Mouse (Mus musculus): ENCODE measurements at regions not wholly inside any gene's neighbourhood (a gene's known extent, or its start where the extent isn't known, plus 50 kb on each side); places are given as distances from the start of the nearest gene placed in this dataset.

- WGBS, result 63% methylated on average over 5 of the region's 5 CpGs
Observed at GRCm38 (mm10) chr9:43440959-43441510, 130.4 kb downstream of the Trim29 start.

GRCm38 (mm10) chr9:43445491-43445890 is 134.8 kb downstream of the Trim29 start:
- WGBS, result 73% methylated on average over 1 of the region's 1 CpGs
- Histone ChIP-seq H3K27me3 (no peaks in the 10 kb centered on the region), H3K4me1 (no peaks in the 10 kb centered on the region), H3K36me3 (no peaks in the 10 kb centered on the region), H3K4me3 (no peak overlapping the region), H3K9me3 (no peaks in the 10 kb centered on the region), H3K27ac (no peak overlapping the region), H3K9ac (no peak overlapping the region), H3K4me2 (no peak overlapping the region)
- no peak for ATAC-seq (ENCODE audit: borderline replicate concordance, extremely low read depth, low FRiP score, low TSS enrichment)

More at GRCm38 (mm10) chr9:43440959-43441510, 130.4 kb downstream of the Trim29 start:
- Histone ChIP-seq H3K4me2 (no peak overlapping the region), H3K9me3 (no peaks in the 10 kb centered on the region), H3K9ac (no peak overlapping the region), H3K4me1 (no peaks in the 10 kb centered on the region), H3K27me3 (no peaks in the 10 kb centered on the region), H3K4me3 (no peak overlapping the region), H3K27ac (no peak overlapping the region), H3K36me3 (no peaks in the 10 kb centered on the region)
- no peak for ATAC-seq (ENCODE audit: borderline replicate concordance, extremely low read depth, low FRiP score, low TSS enrichment)

- WGBS, result 45% methylated on average over 7 of the region's 7 CpGs
- Histone ChIP-seq H3K4me2 (no peak overlapping the region), H3K9me3 (no peaks in the 10 kb centered on the region), H3K4me1 (no peaks in the 10 kb centered on the region), H3K4me3 (no peak overlapping the region), H3K9ac (no peak overlapping the region), H3K36me3 (no peaks in the 10 kb centered on the region), H3K27me3 (peaks cover 3% of the 10 kb centered on the region; the same call in 1 of the 2 replicates), H3K27ac (no peak overlapping the region)
- ATAC-seq (ENCODE audit: borderline replicate concordance, extremely low read depth, low FRiP score, low TSS enrichment), result no peak
Observed at GRCm38 (mm10) chr9:43447372-43447771, 136.7 kb downstream of the Trim29 start.

- no peak overlapping the region for H3K4me2 ChIP-seq
- H3K4me3 ChIP-seq, result no peak overlapping the region
- H3K27ac ChIP-seq, result no peak overlapping the region
- no peaks in the 10 kb centered on the region for H3K9me3 ChIP-seq
- ATAC-seq (ENCODE audit: borderline replicate concordance, extremely low read depth, low FRiP score, low TSS enrichment), result no peak
- H3K36me3 ChIP-seq, result no peaks in the 10 kb centered on the region
- 81% methylated on average over 5 of the region's 5 CpGs for WGBS
- H3K27me3 ChIP-seq, result peaks cover 17% of the 10 kb centered on the region
- H3K9ac ChIP-seq, result no peak overlapping the region
- no peaks in the 10 kb centered on the region for H3K4me1 ChIP-seq
Observed at GRCm38 (mm10) chr9:43448981-43449380, 138.3 kb downstream of the Trim29 start.

GRCm38 (mm10) chr9:43453953-43454582 is 143.4 kb downstream of the Trim29 start:
- H3K4me3 ChIP-seq, result no peak overlapping the region
- no peaks in the 10 kb centered on the region for H3K4me1 ChIP-seq
- H3K4me2 ChIP-seq, result no peak overlapping the region
- no peaks in the 10 kb centered on the region for H3K36me3 ChIP-seq
- no peak overlapping the region for H3K27ac ChIP-seq
- no peak for ATAC-seq (ENCODE audit: borderline replicate concordance, extremely low read depth, low FRiP score, low TSS enrichment)
- H3K27me3 ChIP-seq, result peaks cover 35% of the 10 kb centered on the region
- H3K9me3 ChIP-seq, result no peaks in the 10 kb centered on the region
- WGBS, result 2% methylated on average over 14 of the region's 14 CpGs
- no peak overlapping the region for H3K9ac ChIP-seq

- 87% methylated on average over 2 of the region's 2 CpGs for WGBS
- H3K9me3 ChIP-seq, result no peaks in the 10 kb centered on the region
- no peaks in the 10 kb centered on the region for H3K36me3 ChIP-seq
- no peak overlapping the region for H3K9ac ChIP-seq
- no peak overlapping the region for H3K4me3 ChIP-seq
- peaks cover 30% of the 10 kb centered on the region for H3K27me3 ChIP-seq
- H3K4me1 ChIP-seq, result no peaks in the 10 kb centered on the region
- H3K4me2 ChIP-seq, result no peak overlapping the region
- no peak overlapping the region for H3K27ac ChIP-seq
- ATAC-seq (ENCODE audit: borderline replicate concordance, extremely low read depth, low FRiP score, low TSS enrichment), result no peak
Observed at GRCm38 (mm10) chr9:43457736-43458135, 147.1 kb downstream of the Trim29 start.

GRCm38 (mm10) chr9:43461131-43461530 is 150.5 kb downstream of the Trim29 start:
- no peak for ATAC-seq (ENCODE audit: borderline replicate concordance, extremely low read depth, low FRiP score, low TSS enrichment)
- 32% methylated on average over 2 of the region's 2 CpGs for WGBS

GRCm38 (mm10) chr9:43463445-43464090 is 152.9 kb downstream of the Trim29 start:
- Histone ChIP-seq H3K36me3 (no peaks in the 10 kb centered on the region), H3K4me1 (no peaks in the 10 kb centered on the region), H3K9me3 (no peaks in the 10 kb centered on the region), H3K27me3 (no peaks in the 10 kb centered on the region), H3K9ac (no peak overlapping the region), H3K27ac (no peak overlapping the region), H3K4me2 (no peak overlapping the region), H3K4me3 (no peak overlapping the region)
- no peak for ATAC-seq (ENCODE audit: borderline replicate concordance, extremely low read depth, low FRiP score, low TSS enrichment)
- WGBS, result 85% methylated on average over 13 of the region's 13 CpGs

More at GRCm38 (mm10) chr9:43461131-43461530, 150.5 kb downstream of the Trim29 start:
- no peak overlapping the region for H3K4me2 ChIP-seq
- no peaks in the 10 kb centered on the region for H3K36me3 ChIP-seq
- no peaks in the 10 kb centered on the region for H3K4me1 ChIP-seq
- no peak overlapping the region for H3K9ac ChIP-seq
- no peak overlapping the region for H3K27ac ChIP-seq
- H3K4me3 ChIP-seq, result no peak overlapping the region
- H3K27me3 ChIP-seq, result no peaks in the 10 kb centered on the region
- no peaks in the 10 kb centered on the region for H3K9me3 ChIP-seq

GRCm38 (mm10) chr9:43465129-43465528 is 154.5 kb downstream of the Trim29 start:
- Histone ChIP-seq H3K9ac (no peak overlapping the region), H3K4me2 (no peak overlapping the region), H3K4me3 (no peak overlapping the region), H3K4me1 (no peaks in the 10 kb centered on the region), H3K27me3 (no peaks in the 10 kb centered on the region), H3K9me3 (no peaks in the 10 kb centered on the region), H3K27ac (no peak overlapping the region), H3K36me3 (no peaks in the 10 kb centered on the region)
- 38% methylated on average over 2 of the region's 2 CpGs for WGBS
- no peak for ATAC-seq (ENCODE audit: borderline replicate concordance, extremely low read depth, low FRiP score, low TSS enrichment)

- no peaks in the 10 kb centered on the region for H3K36me3 ChIP-seq
- H3K4me1 ChIP-seq, result no peaks in the 10 kb centered on the region
- H3K9ac ChIP-seq, result no peak overlapping the region
- H3K4me3 ChIP-seq, result no peak overlapping the region
- no peak for ATAC-seq (ENCODE audit: borderline replicate concordance, extremely low read depth, low FRiP score, low TSS enrichment)
- WGBS, result 42% methylated on average over 8 of the region's 8 CpGs
- no peaks in the 10 kb centered on the region for H3K9me3 ChIP-seq
- no peak overlapping the region for H3K4me2 ChIP-seq
- no peak overlapping the region for H3K27ac ChIP-seq
- no peaks in the 10 kb centered on the region for H3K27me3 ChIP-seq
Observed at GRCm38 (mm10) chr9:43465731-43466330, 155.2 kb downstream of the Trim29 start.

- H3K4me1 ChIP-seq, result no peaks in the 10 kb centered on the region
- no peaks in the 10 kb centered on the region for H3K9me3 ChIP-seq
- WGBS, result 29% methylated on average over 3 of the region's 3 CpGs
Observed at GRCm38 (mm10) chr9:43466883-43467282, 156.2 kb downstream of the Trim29 start.

GRCm38 (mm10) chr9:43469215-43469614 is 158.6 kb downstream of the Trim29 start:
- Histone ChIP-seq H3K9me3 (no peaks in the 10 kb centered on the region), H3K36me3 (no peaks in the 10 kb centered on the region), H3K4me1 (no peaks in the 10 kb centered on the region), H3K4me3 (no peak overlapping the region), H3K9ac (no peak overlapping the region), H3K27me3 (no peaks in the 10 kb centered on the region), H3K4me2 (no peak overlapping the region), H3K27ac (no peak overlapping the region)
- 56% methylated on average over 10 of the region's 10 CpGs for WGBS
- no peak for ATAC-seq (ENCODE audit: borderline replicate concordance, extremely low read depth, low FRiP score, low TSS enrichment)

More at GRCm38 (mm10) chr9:43466883-43467282, 156.2 kb downstream of the Trim29 start:
- H3K4me3 ChIP-seq, result no peak overlapping the region
- no peaks in the 10 kb centered on the region for H3K36me3 ChIP-seq
- no peaks in the 10 kb centered on the region for H3K27me3 ChIP-seq
- no peak overlapping the region for H3K9ac ChIP-seq
- ATAC-seq (ENCODE audit: borderline replicate concordance, extremely low read depth, low FRiP score, low TSS enrichment), result no peak
- H3K27ac ChIP-seq, result no peak overlapping the region
- no peak overlapping the region for H3K4me2 ChIP-seq
